Mouse (Mus musculus): ENCODE data around the gene Zfp983.

DNA sequence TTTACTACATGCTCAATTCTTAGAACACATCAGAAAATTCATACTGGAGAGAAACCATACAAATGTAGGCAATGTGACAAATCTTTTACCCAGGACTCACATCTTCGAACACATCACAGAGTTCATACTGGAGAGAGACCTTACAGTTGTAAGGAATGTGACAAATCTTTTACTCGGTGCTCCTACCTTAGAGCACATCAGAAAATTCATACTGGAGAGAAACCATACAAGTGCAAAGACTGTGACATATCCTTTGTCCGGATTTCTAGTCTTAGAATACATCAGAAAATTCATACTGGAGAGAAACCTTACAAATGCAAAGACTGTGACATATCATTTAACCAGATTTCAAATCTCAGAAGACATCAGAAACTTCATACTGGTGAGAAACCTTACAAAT, 41.1 kb downstream of the Zfp983 start, which contains the start of gene Gm10226:
- TF ChIP-seq TAL1 (IDR thresholded peaks at IDR 0.05; ENCODE audit: low read length) = no peak
- TF ChIP-seq GATA1 (IDR thresholded peaks at IDR 0.05; ENCODE audit: low read length) = no peak
